Mouse (Mus musculus) CD4-positive, CD25-positive, alpha-beta regulatory T cell, adult 2 months (primary cell): ENCODE data around the gene Pex7.
A peak's percentile ranks its signal among the peaks of the same experiment; 100 is the strongest.

Source experiments
- DNase-seq: peaks from one replicate; pipeline ENCODE4 v3.0.0-alpha.2; 2012; ENCODE audit warnings: low read depth, low spot score

Gene Pex7

GRCm38 (mm10) chr10:19907246-19907804 is at the start of gene Pex7:
TSS of gene Pex7 (minus strand) at chr10:19907689.
- peak; percentile 95 for DNase-seq

DNA sequence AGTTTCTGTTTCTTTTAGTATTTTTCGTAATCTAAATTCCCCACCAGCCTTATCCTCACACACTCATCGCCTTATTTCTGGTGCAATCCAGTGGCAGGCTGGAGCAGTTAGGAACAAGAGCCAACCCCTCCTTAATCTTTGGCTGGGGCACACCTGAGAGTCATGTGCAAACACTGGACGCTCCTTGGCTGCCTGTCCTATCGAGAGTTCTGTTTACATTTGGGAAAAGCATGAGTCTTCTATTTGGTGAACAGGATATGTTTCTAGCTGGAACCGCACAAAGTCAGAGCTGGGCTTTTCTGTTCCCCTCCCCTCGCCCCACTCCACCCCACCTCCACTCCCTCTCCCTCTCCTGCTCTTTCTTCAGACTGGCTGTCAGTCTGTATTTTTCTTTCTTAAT is 49.3 kb upstream of the Pex7 start:
- no peak for DNase-seq

GRCm38 (mm10) chr10:19955817-19956216 is 48.3 kb upstream of the Pex7 start:
- DNase-seq = no peak

DNA sequence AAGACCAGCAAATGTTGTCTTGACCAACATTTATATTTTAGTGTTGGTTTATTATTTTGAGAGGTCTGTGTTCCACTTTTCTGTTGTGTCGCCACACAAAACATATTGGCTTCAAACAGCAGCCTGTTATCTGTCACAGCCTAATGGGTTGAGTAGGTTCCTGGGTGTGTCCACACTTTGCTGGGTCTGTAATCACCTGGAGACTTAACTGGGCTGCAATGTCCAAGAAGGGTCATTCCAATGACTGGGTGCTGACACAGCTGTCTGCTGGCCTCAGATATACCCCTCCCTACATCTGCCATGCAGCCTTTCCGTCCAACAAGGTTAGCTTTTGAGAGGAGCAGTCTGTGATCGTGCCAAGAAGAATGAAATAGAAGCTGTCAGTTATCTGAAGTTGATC is 47.1 kb upstream of the Pex7 start:
- DNase-seq = no peak

GRCm38 (mm10) chr10:19953032-19953761 is 45.7 kb upstream of the Pex7 start:
- DNase-seq = no peak

DNA sequence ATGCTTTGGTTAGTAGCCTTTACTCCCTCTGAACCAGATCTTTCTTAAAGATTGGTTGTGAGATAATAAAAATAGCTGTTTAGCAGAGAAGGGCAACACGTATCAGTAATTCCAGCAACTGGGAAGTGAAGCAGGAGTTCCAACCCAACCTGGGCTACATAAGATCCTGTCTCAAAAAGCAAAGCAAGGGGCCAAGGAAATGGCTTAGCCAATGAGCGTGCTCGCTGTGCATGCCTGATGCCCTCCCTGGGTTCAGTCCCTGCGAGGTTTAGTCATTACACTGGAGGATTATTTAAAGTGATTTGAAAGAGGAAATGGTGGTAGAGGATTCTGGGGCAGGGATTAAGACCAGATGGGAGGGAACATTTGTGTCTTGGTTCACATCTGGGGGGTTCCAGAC is 41.6 kb upstream of the Pex7 start:
- DNase-seq = no peak

GRCm38 (mm10) chr10:19948381-19948780 is 40.9 kb upstream of the Pex7 start:
- no peak for DNase-seq

GRCm38 (mm10) chr10:19947901-19948300 is 40.4 kb upstream of the Pex7 start:
- DNase-seq = no peak

- no peak for DNase-seq
These were observed 40.0 kb upstream of the Pex7 start for GRCm38 (mm10) chr10:19947441-19947840.

DNA sequence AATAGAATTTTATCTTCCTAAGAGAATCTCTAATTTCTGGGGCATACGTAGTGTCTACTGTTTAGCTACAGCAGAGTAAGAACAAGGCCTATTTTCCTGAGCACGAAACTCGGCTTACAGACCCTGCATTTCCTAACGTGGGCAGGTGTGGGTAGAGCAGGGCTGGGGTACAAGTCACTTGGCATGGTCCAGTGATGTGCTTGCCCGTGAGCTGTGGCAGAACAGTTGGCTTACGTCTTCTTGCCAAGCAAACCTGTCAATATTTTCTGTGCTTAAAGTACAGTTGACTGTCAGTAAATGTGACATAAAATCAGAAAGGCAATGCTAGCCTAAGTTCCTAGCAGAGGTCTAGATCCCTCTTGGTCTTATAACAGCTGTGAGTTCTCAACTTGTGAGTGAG is 39.2 kb upstream of the Pex7 start:
- DNase-seq = no peak

DNA sequence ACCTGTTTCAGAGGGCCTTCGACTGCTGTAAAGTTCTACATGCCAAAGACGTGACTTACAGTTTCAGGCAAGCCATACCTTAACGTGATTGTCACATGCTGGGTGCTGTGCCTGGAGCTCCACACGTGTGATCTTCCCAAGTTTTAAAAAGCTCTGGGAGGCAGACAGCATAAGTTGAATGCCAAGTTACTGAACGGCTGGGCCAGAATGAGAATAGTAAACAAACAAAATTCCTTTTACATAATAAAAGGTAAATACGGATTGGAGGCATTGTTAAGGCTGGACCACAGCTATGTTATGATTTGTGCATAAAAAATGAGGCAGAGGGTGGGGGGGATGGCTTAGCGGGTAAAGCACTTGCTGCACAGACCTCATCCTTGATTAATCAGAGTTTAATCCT is 38.2 kb upstream of the Pex7 start:
- no peak for DNase-seq

- DNase-seq = no peak
These were observed 35.1 kb upstream of the Pex7 start for GRCm38 (mm10) chr10:19942621-19943020.

DNA sequence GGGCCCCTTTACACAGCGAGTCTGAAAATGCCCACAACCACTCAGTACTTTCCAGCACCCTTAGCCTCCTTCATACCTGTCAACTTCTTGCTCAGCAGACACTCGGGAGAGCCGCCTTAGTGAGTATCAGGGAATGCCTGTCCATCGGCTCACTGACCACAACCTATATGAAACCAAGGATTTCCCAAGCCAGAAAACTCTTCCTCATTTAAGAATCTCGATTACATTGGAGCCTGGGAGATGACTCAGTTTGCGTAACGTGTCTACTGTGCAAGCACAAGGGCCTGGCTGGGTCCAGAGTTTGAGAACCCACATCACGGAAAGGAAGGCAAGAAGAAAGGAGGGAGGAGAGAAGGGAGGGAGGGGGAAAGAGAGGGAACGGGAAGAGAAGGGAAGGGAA is 34.4 kb upstream of the Pex7 start:
- no peak for DNase-seq

DNA sequence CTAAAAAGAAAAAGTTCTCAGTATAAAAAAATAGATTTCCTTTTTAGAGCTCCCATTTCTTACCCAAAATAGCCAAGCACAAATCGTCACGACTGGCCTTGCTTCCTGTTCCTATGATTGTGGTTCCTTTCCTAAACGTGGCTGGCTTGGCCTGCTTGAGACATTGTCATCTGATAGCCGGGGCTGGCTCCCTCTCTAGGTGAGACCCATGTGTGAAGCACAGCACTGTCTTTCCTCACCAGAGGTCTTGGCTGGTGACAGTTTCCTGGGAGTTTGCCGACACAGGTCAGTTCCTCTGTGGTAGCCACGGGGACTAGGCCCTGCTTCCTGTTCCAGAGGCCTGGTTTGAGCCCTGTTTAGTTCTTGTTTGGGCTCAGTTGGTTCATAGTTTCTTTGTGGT is 33.6 kb upstream of the Pex7 start:
- DNase-seq = peak; percentile 25

DNA sequence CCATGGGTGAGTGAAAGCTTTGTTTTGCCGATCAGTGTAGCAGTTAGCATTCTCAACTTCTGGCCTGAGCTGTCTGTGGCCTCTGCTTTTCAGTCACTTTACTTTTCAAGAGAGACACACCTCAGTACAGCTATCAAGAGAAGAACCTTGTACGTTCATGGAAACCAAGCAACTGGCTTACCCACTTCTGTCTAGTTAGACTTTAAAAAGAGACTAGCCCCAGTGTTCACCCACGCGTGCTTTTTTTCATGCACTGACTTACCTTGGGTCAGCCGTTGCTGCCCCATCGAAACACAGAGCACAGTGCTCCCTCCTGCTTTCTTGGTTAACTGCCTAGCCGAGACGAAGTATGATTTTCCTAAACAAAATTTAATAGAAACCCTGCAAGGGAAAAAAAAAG is 33.1 kb upstream of the Pex7 start:
- DNase-seq = no peak

DNA sequence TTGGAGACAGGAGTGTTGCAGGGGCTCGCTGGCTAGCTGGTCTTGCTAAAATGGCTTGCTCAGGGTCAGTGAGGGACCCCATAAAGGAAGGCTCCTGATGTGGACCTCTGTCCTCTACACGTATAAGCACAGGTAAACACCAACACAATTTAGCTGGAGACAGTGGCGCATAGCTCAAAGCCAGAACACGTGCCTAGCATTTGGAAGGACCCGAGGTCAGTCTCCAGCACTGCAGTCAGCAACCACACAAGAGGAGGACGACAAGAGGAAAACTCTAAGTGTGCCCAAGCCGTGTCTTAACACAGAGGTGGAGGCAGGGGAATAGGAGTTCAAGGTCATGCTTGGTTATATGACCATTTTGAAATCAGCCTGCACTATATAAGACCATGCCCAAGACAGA is 32.6 kb upstream of the Pex7 start:
- no peak for DNase-seq

DNA sequence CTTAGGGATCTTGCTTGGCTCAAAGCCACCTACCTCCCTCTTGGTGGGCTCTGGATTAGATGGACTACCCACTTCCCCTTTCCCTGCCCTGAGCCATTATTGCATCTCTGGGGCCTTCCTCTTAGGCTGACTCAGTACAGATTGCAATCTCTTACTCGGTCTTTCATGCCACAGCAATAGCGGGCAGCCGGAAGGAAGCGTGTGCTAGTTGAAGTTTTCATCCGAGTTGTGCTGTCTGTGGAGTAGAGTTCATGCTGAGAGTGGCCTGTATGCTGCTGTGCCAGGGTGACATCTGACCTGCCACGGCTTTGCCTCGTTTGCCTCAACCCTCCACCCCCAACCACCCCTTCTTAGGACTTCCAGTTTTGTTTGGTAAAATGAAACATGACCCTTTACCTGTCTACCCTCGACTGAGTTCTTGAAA is 31.8 kb upstream of the Pex7 start:
- DNase-seq = peak; percentile 76

DNA sequence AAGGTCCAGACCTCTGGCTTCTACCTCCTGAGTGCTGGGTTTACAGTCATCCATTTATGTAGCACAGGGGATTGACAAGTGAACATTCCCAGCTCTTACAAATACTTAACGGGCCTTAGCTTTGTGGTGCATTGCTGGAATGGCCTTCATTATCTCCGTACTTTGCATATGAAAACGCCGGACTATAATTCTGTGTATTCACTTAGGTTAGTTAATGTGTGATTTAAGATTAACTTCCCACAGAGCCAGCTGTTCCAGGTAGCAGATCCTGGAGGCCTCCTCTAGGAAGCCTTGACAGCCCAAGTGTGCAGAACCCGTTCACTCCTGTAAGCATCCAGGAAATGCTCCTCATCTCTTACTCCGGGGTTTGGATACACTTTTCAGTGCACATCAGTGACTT is 31.2 kb upstream of the Pex7 start:
- DNase-seq = no peak

- DNase-seq = no peak
These were observed 29.6 kb upstream of the Pex7 start for GRCm38 (mm10) chr10:19936961-19937708.

DNA sequence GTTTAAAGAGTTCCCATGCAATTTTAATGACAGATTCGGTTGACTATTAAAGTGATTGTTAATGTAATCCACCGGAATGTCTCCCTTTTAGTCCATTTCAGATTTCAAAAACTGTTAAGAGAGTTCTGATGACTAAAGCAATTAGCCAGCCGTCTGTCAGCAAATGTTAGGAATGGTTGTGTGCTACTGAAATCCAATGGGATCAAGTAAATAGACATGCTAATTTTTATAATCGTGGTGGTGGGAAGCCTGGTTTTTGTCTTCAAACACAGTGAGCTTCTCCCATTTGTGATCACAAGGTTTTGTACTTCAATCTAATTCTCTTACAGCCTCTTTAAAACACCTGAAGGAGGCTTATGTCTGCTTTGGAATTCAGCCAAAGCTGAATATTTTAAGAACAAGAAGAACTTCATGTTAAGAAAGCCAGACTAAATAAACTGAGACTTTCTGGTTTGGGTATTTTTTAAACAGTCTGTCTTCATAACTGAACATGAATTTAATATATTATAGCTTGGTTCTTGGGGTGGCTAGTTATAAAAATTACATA is 28.4 kb upstream of the Pex7 start:
- DNase-seq = no peak

- DNase-seq = peak; percentile 30
These were observed 27.8 kb upstream of the Pex7 start for GRCm38 (mm10) chr10:19935295-19935623.

DNA sequence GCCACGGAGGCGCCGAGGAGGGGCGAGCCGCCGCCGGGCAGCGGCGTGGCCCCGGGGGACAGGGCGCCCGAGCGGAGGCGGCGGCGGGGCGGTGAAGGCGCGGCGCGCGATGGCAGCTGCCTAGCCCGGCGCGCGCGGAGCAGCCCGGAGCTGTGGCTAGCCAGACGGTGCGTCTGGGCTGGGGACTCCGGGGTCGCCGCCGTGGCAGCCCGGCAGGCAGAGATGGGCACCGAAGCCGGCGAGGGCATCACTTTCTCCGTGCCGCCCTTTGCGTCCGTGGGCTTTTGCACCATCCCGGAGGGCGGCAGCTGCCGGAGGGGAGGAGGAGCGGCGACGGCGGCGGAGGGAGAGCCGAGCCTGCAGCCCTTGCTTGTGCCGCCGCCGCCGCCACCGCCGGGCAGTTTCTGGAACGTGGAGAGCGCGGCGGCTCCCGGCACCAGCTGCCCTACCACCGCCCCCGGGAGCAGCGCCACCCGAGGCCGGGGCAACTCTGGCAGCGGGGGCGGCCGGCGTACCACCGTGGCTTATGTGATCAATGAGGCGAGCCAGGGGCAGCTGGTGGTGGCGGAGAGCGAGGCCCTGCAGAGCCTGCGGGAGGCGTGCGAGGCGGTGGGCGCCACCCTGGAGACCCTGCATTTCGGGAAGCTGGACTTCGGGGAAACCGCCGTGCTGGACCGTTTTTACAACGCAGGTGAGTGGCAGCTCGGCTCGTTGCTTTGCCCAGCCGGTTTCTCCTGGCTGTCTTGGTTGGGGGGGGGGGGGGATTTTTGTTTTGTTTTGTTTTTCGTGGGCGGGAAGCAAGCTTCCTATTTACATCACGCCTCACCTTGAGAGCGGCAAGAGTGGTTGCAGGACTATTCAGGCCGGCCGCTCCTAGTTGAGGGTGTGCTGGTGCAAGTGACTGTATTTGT is 27.1 kb upstream of the Pex7 start, which contains the start of gene Map3k5:
Gene Map3k5 (plus strand): TSS at position 89 of the 911 bp plus-strand sequence.
- DNase-seq = peak; percentile 67
